Mouse (Mus musculus) liver, embryonic 13.5 days (tissue): ENCODE results near the gene Map3k20. TPM values are rescaled to one million over a fixed set of nuclear protein-coding genes. Genes with fewer than 3 reads are reported as not detected.

Source experiments
- ATAC-seq: fragments of 200-750 bp; cut with Nextera tagmentation; 2 replicates; pipeline ENCODE4 v1.8.0; 2017; ENCODE audit warnings: low read depth, mild to moderate bottlenecking, moderate number of reproducible peaks, moderate library complexity
- DNase-seq: peaks from one replicate; pipeline ENCODE4 v3.0.0; 2022
- H3K27ac ChIP-seq: fragments of 300-500 bp; sonication (generic); 2 replicates; pipeline ENCODE4 v1.5.1; 2015; ENCODE audit warnings: moderate library complexity, mild to moderate bottlenecking, inconsistent platforms
- H3K27me3 ChIP-seq: fragments of 300-500 bp; sonication (generic); 2 replicates; pipeline ENCODE4 v1.6.1; 2015; ENCODE audit warnings: mild to moderate bottlenecking, inconsistent platforms
- H3K36me3 ChIP-seq: fragments of 300-500 bp; sonication (generic); 2 replicates; pipeline ENCODE4 v1.6.1; 2015; ENCODE audit warnings: mild to moderate bottlenecking, inconsistent platforms
- H3K4me1 ChIP-seq: fragments of 300-500 bp; sonication (generic); replicated peaks from 2 replicates; pipeline ENCODE4 v1.6.1; 2015; ENCODE audit warnings: inconsistent platforms
- H3K4me2 ChIP-seq: fragments of 300-500 bp; sonication (generic); 2 replicates; pipeline ENCODE4 v1.6.1; 2015; ENCODE audit warnings: inconsistent platforms, mild to moderate bottlenecking, moderate library complexity
- H3K4me3 ChIP-seq: fragments of 300-500 bp; sonication (generic); replicated peaks from 2 replicates; pipeline ENCODE4 v1.5.1; 2015; ENCODE audit warnings: mild to moderate bottlenecking, inconsistent platforms
- H3K9ac ChIP-seq: fragments of 300-500 bp; sonication (generic); 2 replicates; pipeline ENCODE4 v1.6.1; 2015; ENCODE audit warnings: mild to moderate bottlenecking, inconsistent platforms
- H3K9me3 ChIP-seq: fragments of 300-500 bp; sonication (generic); replicated peaks from 2 replicates; pipeline ENCODE4 v1.6.1; 2016; ENCODE audit warnings: inconsistent platforms
- WGBS: fragments of 180-500 bp; shearing (Covaris S2); methylation state at CpG from one replicate; pipeline ENCODE4 v1.1.7; 2015; ENCODE audit not compliant: insufficient replicate concordance; 5-methylcytosine and 5-hydroxymethylcytosine counted together
- polyA plus RNA-seq: library from polyadenylated mRNA; unstranded; fragments of >200 nt; fragmentation: Nextera tagmentation; extraction: Ambion mirVana; gene quantifications from 2 replicates; pipeline ENCODE4 v1.2.1, GENCODE M21; 2015

The Map3k20 gene
- polyA plus RNA-seq, 1 experiment from 2014 or later: 6.8 TPM

DNA sequence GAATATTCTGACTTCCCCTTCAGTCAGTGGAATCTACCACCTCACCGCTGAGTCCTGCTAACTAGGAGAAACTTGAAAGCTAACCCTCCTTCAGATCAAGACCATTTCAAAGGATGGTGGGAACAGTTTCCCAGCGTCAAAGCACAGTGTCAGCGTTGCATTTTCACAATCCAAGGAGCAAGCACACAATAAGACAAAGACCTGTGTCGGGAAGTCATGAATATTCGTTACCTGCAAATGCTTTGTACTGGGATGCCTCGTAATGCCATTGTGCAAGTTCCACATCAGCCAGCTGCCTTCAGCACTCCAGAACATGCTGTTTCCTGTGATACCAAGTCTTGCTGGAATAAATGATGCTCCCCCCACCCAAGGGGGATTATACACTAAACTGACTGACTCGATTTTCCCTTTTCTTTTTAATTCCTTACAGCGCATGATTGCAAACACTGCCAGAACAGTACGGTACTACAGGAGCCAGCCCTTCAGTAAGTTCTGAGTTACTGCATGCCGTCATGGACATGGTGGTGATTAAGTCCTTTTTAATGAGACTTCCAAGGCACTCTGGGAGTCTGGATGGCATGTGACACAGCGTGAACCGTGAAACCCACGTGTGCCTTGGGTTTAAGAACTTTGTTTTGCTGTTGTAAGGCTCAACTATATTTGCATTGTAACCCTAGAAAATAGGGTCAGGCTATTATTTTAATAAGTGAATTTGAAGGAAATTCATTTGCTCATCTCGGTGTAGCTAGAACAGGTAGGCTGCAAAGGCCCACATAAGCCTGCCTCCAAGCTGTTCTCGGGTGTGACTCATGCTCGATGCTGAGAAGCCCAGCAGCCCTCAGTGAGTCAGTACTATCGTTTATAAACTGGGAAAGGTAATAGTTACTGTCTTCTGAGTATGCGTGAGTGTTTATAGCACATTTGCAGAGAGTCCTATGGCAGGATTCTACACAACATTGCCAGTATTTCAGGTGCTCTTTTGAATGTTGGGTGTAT is 32.6 kb upstream of the Map3k20 start:
- peaks cover 13% of the 10 kb centered on the region; the same call in 1 of the 2 replicates for H3K4me1 ChIP-seq
- H3K36me3 ChIP-seq: no peaks in the 10 kb centered on the region
- H3K9ac ChIP-seq: no peak overlapping the region
- ATAC-seq: no peak
- no peak overlapping the region for H3K4me2 ChIP-seq
- no peaks in the 10 kb centered on the region for H3K9me3 ChIP-seq
- no peak for DNase-seq
- no peaks in the 10 kb centered on the region for H3K27me3 ChIP-seq
- 65% methylated on average over 18 of the region's 18 CpGs for WGBS
- no peak overlapping the region for H3K4me3 ChIP-seq
- H3K27ac ChIP-seq: no peak overlapping the region

DNA sequence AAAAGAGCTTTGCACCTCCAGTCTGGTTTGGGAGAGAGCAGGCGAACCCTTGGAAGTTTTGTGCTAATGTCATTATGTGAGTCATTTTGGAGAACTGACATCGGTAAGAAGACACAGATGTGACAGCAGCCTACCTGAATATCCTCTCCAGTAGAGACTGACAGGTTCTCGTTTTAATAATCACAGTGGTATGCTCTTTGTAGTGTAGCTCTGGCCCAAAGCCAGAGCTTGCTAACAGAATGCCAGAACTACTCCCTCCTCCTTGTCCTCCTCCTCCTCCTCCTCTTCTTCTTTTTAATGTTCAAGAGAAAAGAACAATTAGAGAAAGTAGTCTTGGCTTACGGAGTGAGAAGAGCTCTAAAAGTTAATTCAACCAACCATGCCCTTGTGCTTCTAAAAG is 31.6 kb upstream of the Map3k20 start:
- Histone ChIP-seq H3K4me2 (no peak overlapping the region), H3K4me3 (no peak overlapping the region), H3K9ac (no peak overlapping the region), H3K27ac (no peak overlapping the region), H3K36me3 (no peaks in the 10 kb centered on the region), H3K9me3 (no peaks in the 10 kb centered on the region), H3K27me3 (no peaks in the 10 kb centered on the region), H3K4me1 (peaks cover 13% of the 10 kb centered on the region; the same call in 1 of the 2 replicates)
- WGBS: 63% methylated on average over 4 of the region's 4 CpGs
- ATAC-seq: no peak
- DNase-seq: no peak

- Histone ChIP-seq H3K4me3 (no peak overlapping the region), H3K4me1 (peaks cover 13% of the 10 kb centered on the region; the same call in 1 of the 2 replicates), H3K27ac (no peak overlapping the region), H3K27me3 (no peaks in the 10 kb centered on the region), H3K36me3 (no peaks in the 10 kb centered on the region), H3K9ac (no peak overlapping the region), H3K9me3 (no peaks in the 10 kb centered on the region), H3K4me2 (peak overlapping the region; percentile 28; the same call in 1 of the 2 replicates)
- ATAC-seq (no peak), DNase-seq (no peak)
- 43% methylated on average over 14 of the region's 14 CpGs for WGBS
These were observed 30.4 kb upstream of the Map3k20 start for GRCm38 (mm10) chr2:72254813-72255582.

DNA sequence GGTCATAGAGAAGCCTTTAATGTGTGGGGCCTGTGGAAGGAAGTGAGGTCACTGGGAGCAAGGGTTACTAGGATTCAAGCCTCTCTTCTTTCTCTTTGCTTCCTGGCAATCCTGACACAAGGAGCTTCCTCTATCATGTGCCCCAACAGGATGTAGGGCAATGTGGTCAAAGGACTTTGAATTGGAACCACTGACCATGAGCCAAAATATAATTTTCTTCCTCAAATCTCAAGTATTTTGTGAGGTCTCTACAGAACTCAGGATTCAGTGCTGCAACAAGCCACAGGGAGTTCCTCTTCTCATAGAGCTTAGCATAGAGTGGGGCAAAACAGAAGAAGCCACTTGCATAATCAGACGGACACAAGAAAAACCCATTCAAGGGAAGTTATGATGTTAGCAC is 24.7 kb upstream of the Map3k20 start:
- 46% methylated on average over 1 of the region's 1 CpGs for WGBS
- Histone ChIP-seq H3K27me3 (no peaks in the 10 kb centered on the region), H3K4me1 (no peaks in the 10 kb centered on the region), H3K4me3 (no peak overlapping the region), H3K9ac (no peak overlapping the region), H3K36me3 (no peaks in the 10 kb centered on the region), H3K27ac (no peak overlapping the region), H3K9me3 (no peaks in the 10 kb centered on the region), H3K4me2 (no peak overlapping the region)
- no peak for DNase-seq
- no peak for ATAC-seq

DNA sequence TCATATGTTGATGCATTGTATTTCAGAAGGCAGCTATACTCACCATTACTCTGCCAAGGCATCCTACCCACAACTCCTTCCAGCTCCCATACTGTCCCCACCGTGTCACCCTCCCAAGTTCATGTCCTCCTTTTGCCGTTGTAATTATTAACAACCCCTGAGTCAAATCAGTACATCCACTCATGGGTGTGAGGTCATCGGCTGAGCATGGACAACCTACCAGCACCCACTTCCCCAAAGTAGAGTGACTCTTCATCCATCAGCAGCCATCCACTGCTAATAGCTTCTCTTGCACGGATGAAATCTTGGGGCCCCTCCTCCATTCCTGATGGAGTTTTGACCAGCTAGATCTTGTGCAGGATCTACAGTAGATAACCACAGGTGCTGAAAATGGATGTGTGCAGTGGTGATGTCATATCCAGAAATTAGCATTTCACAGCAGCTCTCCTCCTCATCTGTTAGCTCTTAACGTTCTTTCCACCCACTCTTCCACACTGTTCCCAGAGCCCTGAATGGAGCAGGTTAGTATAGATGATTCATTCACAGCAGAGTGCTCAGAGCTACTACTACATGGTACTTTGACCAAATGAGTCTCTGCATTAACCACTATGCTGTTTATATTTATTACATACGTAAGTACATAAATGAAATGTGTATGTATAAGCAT is 22.5 kb upstream of the Map3k20 start:
- 63% methylated on average over 6 of the region's 6 CpGs for WGBS
- Histone ChIP-seq H3K4me1 (no peaks in the 10 kb centered on the region), H3K9me3 (no peaks in the 10 kb centered on the region), H3K27ac (no peak overlapping the region), H3K9ac (no peak overlapping the region), H3K4me2 (no peak overlapping the region), H3K27me3 (no peaks in the 10 kb centered on the region), H3K4me3 (no peak overlapping the region), H3K36me3 (no peaks in the 10 kb centered on the region)
- ATAC-seq (no peak), DNase-seq (no peak)

GRCm38 (mm10) chr2:72267390-72267789 is 18.0 kb upstream of the Map3k20 start:
- H3K4me3 ChIP-seq: no peak overlapping the region
- no peak overlapping the region for H3K9ac ChIP-seq
- ATAC-seq (no peak), DNase-seq (no peak)
- H3K36me3 ChIP-seq: no peaks in the 10 kb centered on the region
- no peaks in the 10 kb centered on the region for H3K27me3 ChIP-seq
- no peak overlapping the region for H3K27ac ChIP-seq
- 72% methylated on average over 6 of the region's 6 CpGs for WGBS
- H3K4me1 ChIP-seq: no peaks in the 10 kb centered on the region
- no peak overlapping the region for H3K4me2 ChIP-seq
- no peaks in the 10 kb centered on the region for H3K9me3 ChIP-seq

DNA sequence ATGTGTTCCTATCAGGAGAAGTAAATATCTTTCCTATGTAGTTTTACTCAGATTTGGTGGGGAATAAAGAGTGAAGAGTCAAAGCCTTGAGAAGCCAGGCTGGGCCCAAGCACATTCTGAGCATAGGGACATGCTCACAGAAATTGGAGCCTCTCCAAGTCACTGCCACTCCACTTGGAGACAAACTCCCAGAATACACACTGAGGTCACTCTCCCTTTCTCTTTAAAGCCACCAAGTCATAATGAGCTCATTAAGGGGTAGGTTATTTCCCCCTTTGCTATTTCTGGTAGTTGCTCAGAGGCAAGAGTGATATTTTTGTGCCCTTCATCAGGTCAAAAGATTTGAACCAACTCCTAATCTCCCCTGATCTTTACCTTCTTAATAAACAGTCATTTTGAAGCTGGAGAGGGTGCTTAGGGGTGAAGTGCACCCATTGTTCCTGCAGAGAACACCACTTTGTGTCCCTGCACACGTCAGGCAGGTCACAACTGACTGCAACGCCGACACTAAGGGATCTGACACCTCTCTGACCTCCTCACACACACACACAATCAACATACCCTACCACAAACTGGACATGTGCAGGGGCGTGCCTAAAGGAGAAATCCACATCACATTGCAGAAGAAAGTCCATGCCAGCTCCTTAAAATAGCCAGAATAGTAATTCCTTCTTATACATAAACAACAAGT is 15.6 kb upstream of the Map3k20 start:
- H3K4me1 ChIP-seq: no peaks in the 10 kb centered on the region
- no peak overlapping the region for H3K9ac ChIP-seq
- no peak for DNase-seq
- no peaks in the 10 kb centered on the region for H3K9me3 ChIP-seq
- no peak overlapping the region for H3K4me3 ChIP-seq
- 50% methylated on average over 4 of the region's 4 CpGs for WGBS
- H3K27me3 ChIP-seq: no peaks in the 10 kb centered on the region
- ATAC-seq: no peak
- no peak overlapping the region for H3K4me2 ChIP-seq
- no peaks in the 10 kb centered on the region for H3K36me3 ChIP-seq
- no peak overlapping the region for H3K27ac ChIP-seq

DNA sequence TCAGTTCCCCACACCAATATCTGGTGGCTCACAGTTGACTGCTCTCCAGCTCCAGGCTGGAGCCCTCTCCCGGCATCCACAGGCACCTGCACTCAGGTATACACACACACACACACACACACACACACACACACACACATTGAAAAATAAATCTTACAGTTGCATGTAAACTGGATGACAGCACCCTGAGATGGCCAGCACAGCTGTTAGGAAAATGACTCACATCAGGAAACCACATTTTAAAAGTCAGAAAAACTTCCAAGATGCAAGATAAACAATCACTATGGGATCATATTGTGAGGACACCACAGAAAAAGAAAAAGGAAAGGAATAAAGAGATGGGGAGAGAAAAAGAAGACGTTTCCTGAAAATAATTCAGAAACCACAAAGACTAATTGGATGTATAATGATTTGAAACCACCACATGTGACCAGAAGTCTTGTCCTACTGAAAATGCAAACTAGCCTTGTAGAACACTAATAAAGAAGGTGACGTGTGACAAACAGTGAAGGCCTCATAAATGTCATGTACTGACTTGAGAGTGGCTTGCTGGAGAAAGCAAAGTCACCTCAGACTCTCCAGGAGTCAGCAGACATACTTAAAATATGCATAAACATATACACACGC is 7.1 kb upstream of the Map3k20 start:
- H3K27ac ChIP-seq: no peak overlapping the region
- H3K4me1 ChIP-seq: no peaks in the 10 kb centered on the region
- ATAC-seq (no peak), DNase-seq (no peak)
- H3K4me2 ChIP-seq: no peak overlapping the region
- no peaks in the 10 kb centered on the region for H3K36me3 ChIP-seq
- H3K4me3 ChIP-seq: no peak overlapping the region
- no peaks in the 10 kb centered on the region for H3K9me3 ChIP-seq
- H3K27me3 ChIP-seq: 0 out of 2 replicates have a peak, but pooled peaks cover 3% of the 10 kb centered on the region
- H3K9ac ChIP-seq: no peak overlapping the region
- WGBS: 62% methylated on average over 4 of the region's 4 CpGs

DNA sequence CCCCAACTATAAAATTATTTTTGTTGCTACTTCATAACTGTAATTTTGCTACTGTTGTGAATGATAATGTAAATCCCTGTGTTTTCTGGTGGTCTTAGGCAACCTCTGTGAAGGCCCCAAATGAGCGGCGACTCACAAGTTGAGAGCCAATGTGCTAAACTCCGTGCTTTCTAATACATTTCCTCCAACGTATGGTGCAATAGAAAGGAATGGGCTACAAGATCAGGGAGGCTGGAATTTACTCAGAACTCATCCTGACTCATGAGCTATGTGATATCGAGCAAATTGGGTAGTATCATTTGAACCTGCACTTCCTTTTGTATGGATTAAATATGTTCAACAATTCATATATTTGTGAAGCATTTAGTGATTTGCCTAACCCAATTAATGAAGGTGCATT is 4.9 kb upstream of the Map3k20 start:
- Histone ChIP-seq H3K4me1 (peaks cover 6% of the 10 kb centered on the region; the same call in 1 of the 2 replicates), H3K36me3 (no peaks in the 10 kb centered on the region), H3K9me3 (no peaks in the 10 kb centered on the region), H3K27ac (no peak overlapping the region), H3K4me3 (no peak overlapping the region), H3K4me2 (no peak overlapping the region), H3K9ac (no peak overlapping the region), H3K27me3 (0 out of 2 replicates have a peak, but pooled peaks cover 3% of the 10 kb centered on the region)
- ATAC-seq (no peak), DNase-seq (no peak)
- 75% methylated on average over 5 of the region's 5 CpGs for WGBS

DNA sequence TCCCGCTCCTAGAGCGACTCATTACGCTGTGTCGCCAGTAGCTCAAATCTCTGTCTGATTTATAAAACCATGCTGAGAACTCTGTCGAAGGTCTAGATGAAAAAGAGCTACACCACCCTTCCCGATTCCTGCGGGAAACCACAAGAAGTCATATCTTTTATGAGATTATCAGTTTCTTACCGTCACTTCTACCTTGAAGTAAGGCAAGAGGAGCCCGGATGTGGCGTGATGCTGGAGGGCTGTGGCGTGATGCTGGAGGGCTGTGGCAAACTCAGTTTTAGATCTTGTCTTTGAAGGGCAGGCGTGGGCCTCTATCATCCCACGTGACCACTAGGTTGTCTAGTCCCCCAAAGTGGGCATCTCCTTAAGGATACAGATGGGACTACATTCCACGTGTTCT is 3.5 kb upstream of the Map3k20 start:
- DNase-seq (no peak), ATAC-seq (no peak)
- Histone ChIP-seq H3K4me3 (no peak overlapping the region), H3K4me2 (no peak overlapping the region), H3K9ac (no peak overlapping the region), H3K27ac (no peak overlapping the region), H3K36me3 (no peaks in the 10 kb centered on the region), H3K9me3 (no peaks in the 10 kb centered on the region), H3K27me3 (0 out of 2 replicates have a peak, but pooled peaks cover 3% of the 10 kb centered on the region), H3K4me1 (peaks cover 7% of the 10 kb centered on the region)
- 61% methylated on average over 14 of the region's 14 CpGs for WGBS
